Mouse (Mus musculus) stomach, postnatal 0 days (tissue): ENCODE measurements around the gene Cad. TPM values are rescaled to one million over a fixed set of nuclear protein-coding genes. Genes with fewer than 3 reads are reported as not detected.
A peak's percentile ranks its signal among the peaks of the same experiment; 100 is the strongest.

Experiments
- ATAC-seq: fragments of 200-750 bp; cut with Nextera tagmentation; 2 replicates; pipeline ENCODE4 v1.8.0; 2017; ENCODE audit not compliant: low FRiP score, low TSS enrichment
- DNase-seq: peaks from one replicate; pipeline ENCODE4 v3.0.0-alpha.2; 2016; ENCODE audit warnings: low spot score
- H3K27ac ChIP-seq: fragments of 300-500 bp; sonication (generic); replicated peaks from 2 replicates; pipeline ENCODE4 v1.5.1; 2014; ENCODE audit warnings: mild to moderate bottlenecking, control low read depth
- H3K27me3 ChIP-seq: fragments of 300-500 bp; sonication (generic); 2 replicates; pipeline ENCODE4 v1.6.1; 2014; ENCODE audit warnings: low read length; ENCODE audit not compliant: control insufficient read depth, insufficient read depth
- H3K36me3 ChIP-seq: fragments of 300-500 bp; sonication (generic); 2 replicates; pipeline ENCODE4 v1.6.1; 2014; ENCODE audit warnings: low read length, mixed read lengths; ENCODE audit not compliant: control insufficient read depth, insufficient read depth
- H3K4me1 ChIP-seq: fragments of 300-500 bp; sonication (generic); replicated peaks from 2 replicates; pipeline ENCODE4 v1.6.1; 2014; ENCODE audit warnings: antibody characterized with exemption; ENCODE audit not compliant: control insufficient read depth, insufficient read depth
- H3K4me2 ChIP-seq: fragments of 300-500 bp; sonication (generic); replicated peaks from 2 replicates; pipeline ENCODE4 v1.6.1; 2014; ENCODE audit warnings: low read depth, mild to moderate bottlenecking, control low read depth, moderate library complexity
- H3K4me3 ChIP-seq: fragments of 300-500 bp; sonication (generic); 2 replicates; pipeline ENCODE4 v1.5.1; 2014; ENCODE audit warnings: low read depth, low read length, control low read depth
- H3K9ac ChIP-seq: fragments of 300-500 bp; sonication (generic); 2 replicates; pipeline ENCODE4 v1.6.1; 2014; ENCODE audit warnings: mild to moderate bottlenecking, low read length, control low read depth, mixed read lengths
- H3K9me3 ChIP-seq: fragments of 300-500 bp; sonication (generic); 2 replicates; pipeline ENCODE4 v1.6.1; 2016; ENCODE audit warnings: low read length; ENCODE audit not compliant: control insufficient read depth
- CTCF ChIP-seq: IDR thresholded peaks from 2 replicates; pipeline ENCODE4 v1.5.1; 2016; ENCODE audit warnings: antibody characterized with exemption, low read depth, mild to moderate bottlenecking, moderate library complexity
- EP300 ChIP-seq: optimal IDR thresholded peaks from 2 replicates; pipeline ENCODE3; 2016; ENCODE audit warnings: antibody characterized with exemption
- WGBS: fragments of 180-500 bp; shearing (Covaris S2); extraction: QIAGEN DNeasy Blood & Tissue Kit; methylation state at CpG from one replicate; pipeline ENCODE4 v1.1.7; 2014; 5-methylcytosine and 5-hydroxymethylcytosine counted together
- polyA plus RNA-seq: library from polyadenylated mRNA; unstranded; fragments of >200 nt; fragmentation: Nextera tagmentation; extraction: Ambion mirVana; gene quantifications from 2 replicates; pipeline ENCODE4 v1.2.1, GENCODE M21; 2015

The Cad gene
- polyA plus RNA-seq, 1 experiment from 2014 or later, result 6.1 TPM

- no peaks in the 10 kb centered on the region for H3K9me3 ChIP-seq
- TF ChIP-seq EP300, result no peak
- no peak for TF ChIP-seq CTCF
- no peaks in the 10 kb centered on the region for H3K4me1 ChIP-seq
- H3K36me3 ChIP-seq, result peaks cover 10% of the 10 kb centered on the region; the same call in 1 of the 2 replicates
- H3K9ac ChIP-seq, result peak overlapping the region; percentile 69
- peak overlapping the region; percentile 98 for H3K4me2 ChIP-seq
- H3K27ac ChIP-seq, result peak overlapping the region; percentile 58
- no peak for DNase-seq
- no peak for ATAC-seq
- H3K4me3 ChIP-seq, result peak overlapping the region; percentile 60
- 22% methylated on average over 19 of the region's 19 CpGs for WGBS
- no peaks in the 10 kb centered on the region for H3K27me3 ChIP-seq
Observed at GRCm38 (mm10) chr5:31055216-31056140, 898 bp downstream of the Cad start.

DNA sequence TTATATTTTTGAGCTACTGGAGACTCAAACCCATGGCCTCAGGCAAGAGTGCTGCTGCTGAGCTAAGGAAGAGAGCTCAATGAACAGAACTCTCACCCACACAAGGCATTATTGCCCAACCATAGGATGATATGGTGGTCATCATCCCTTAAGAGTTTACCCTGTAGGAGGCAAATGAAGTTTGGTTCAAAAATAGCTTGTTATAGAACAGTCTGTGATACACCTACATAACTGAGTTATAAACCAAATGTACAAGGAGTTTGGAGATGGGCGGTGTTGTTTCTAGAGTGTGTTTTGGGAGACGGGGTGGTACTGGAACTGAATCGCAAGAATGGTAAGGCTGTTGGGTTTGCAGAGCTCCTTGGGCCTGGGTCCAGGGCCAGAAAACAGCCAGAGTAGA is 15.2 kb downstream of the Cad start:
- no peak for DNase-seq
- no peaks in the 10 kb centered on the region for H3K4me1 ChIP-seq
- no peak overlapping the region for H3K4me3 ChIP-seq
- peaks cover 60% of the 10 kb centered on the region for H3K36me3 ChIP-seq
- TF ChIP-seq CTCF (no peak), EP300 (no peak)
- H3K9me3 ChIP-seq, result no peaks in the 10 kb centered on the region
- no peak for ATAC-seq
- H3K9ac ChIP-seq, result no peak overlapping the region
- H3K27ac ChIP-seq, result no peak overlapping the region
- no peaks in the 10 kb centered on the region for H3K27me3 ChIP-seq
- H3K4me2 ChIP-seq, result no peak overlapping the region
- 95% methylated on average over 3 of the region's 3 CpGs for WGBS

DNA sequence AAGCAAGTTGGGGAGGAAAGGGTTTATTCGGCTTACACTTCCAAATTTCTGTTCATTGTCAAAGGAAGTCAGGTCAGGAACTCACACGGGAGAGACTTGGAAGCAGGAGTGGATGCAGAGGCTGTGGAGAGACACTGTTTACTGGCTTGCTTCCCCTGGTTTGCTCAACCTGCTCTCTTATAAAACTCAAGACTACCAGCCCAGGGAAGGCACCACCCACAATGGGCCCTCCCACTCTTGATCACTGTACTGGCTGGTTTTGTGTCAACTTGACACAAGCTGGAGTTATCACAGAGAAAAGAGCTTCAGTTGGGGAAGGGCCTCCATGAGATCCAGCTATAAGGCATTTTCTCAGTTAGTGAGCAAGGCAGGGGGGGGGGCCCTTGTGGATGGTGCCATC is 16.5 kb downstream of the Cad start:
- no peaks in the 10 kb centered on the region for H3K4me1 ChIP-seq
- H3K27ac ChIP-seq, result no peak overlapping the region
- no peak for DNase-seq
- 74% methylated on average over 2 of the region's 2 CpGs for WGBS
- TF ChIP-seq CTCF, result no peak
- no peak for TF ChIP-seq EP300
- H3K4me2 ChIP-seq, result no peak overlapping the region
- ATAC-seq, result no peak
- H3K36me3 ChIP-seq, result peaks cover 67% of the 10 kb centered on the region
- H3K9ac ChIP-seq, result no peak overlapping the region
- H3K9me3 ChIP-seq, result no peaks in the 10 kb centered on the region
- no peaks in the 10 kb centered on the region for H3K27me3 ChIP-seq
- no peak overlapping the region for H3K4me3 ChIP-seq

GRCm38 (mm10) chr5:31071821-31072220 is 17.2 kb downstream of the Cad start:
- no peak for DNase-seq

DNA sequence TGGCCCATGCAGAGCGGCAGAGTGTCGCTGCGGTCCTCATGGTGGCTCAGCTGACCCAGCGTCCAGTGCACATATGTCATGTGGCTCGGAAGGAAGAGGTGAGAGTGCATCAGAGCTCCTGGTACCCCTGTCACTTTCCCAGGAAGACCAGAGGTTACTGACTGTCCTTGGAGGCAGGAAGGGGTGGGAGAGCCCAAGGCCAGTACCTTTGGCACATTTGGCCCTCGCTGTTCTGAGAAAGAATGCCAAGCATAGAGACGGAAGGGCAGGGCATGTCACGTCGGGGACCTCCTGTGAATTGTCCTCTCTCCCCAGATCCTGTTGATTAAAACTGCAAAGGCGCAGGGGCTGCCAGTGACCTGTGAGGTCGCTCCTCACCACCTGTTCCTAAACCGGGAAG is 18.6 kb downstream of the Cad start:
- DNase-seq (no peak), ATAC-seq (no peak)
- no peaks in the 10 kb centered on the region for H3K4me1 ChIP-seq
- no peak overlapping the region for H3K27ac ChIP-seq
- no peak for TF ChIP-seq CTCF
- no peak for TF ChIP-seq EP300
- no peak overlapping the region for H3K4me3 ChIP-seq
- no peaks in the 10 kb centered on the region for H3K27me3 ChIP-seq
- peaks cover 62% of the 10 kb centered on the region for H3K36me3 ChIP-seq
- no peaks in the 10 kb centered on the region for H3K9me3 ChIP-seq
- H3K4me2 ChIP-seq, result no peak overlapping the region
- WGBS, result 88% methylated on average over 12 of the region's 12 CpGs
- H3K9ac ChIP-seq, result no peak overlapping the region

More at GRCm38 (mm10) chr5:31071821-31072220, 17.2 kb downstream of the Cad start:
- no peaks in the 10 kb centered on the region for H3K4me1 ChIP-seq
- no peak overlapping the region for H3K9ac ChIP-seq
- no peak for ATAC-seq
- H3K9me3 ChIP-seq, result no peaks in the 10 kb centered on the region
- H3K27me3 ChIP-seq, result no peaks in the 10 kb centered on the region
- H3K36me3 ChIP-seq, result peaks cover 66% of the 10 kb centered on the region
- H3K27ac ChIP-seq, result no peak overlapping the region
- TF ChIP-seq CTCF, result no peak
- no peak for TF ChIP-seq EP300
- H3K4me2 ChIP-seq, result no peak overlapping the region
- WGBS, result 93% methylated on average over 11 of the region's 11 CpGs
- H3K4me3 ChIP-seq, result no peak overlapping the region

GRCm38 (mm10) chr5:31076346-31076745 is 21.8 kb downstream of the Cad start:
- WGBS, result 88% methylated on average over 13 of the region's 13 CpGs
- H3K36me3 ChIP-seq, result peaks cover 43% of the 10 kb centered on the region

More at GRCm38 (mm10) chr5:31076346-31076745, 21.8 kb downstream of the Cad start:
- Histone ChIP-seq H3K27ac (no peak overlapping the region), H3K4me2 (no peak overlapping the region), H3K9ac (no peak overlapping the region), H3K27me3 (no peaks in the 10 kb centered on the region), H3K4me3 (no peak overlapping the region), H3K4me1 (no peaks in the 10 kb centered on the region), H3K9me3 (no peaks in the 10 kb centered on the region)
- DNase-seq (no peak), ATAC-seq (0 out of 2 replicates have a peak, but pooled peaks have one; percentile 20)
- TF ChIP-seq CTCF (no peak), EP300 (no peak)
